Mouse (Mus musculus): ENCODE data around the gene Itk. TPM values are rescaled to one million over a fixed set of nuclear protein-coding genes. Genes with fewer than 3 reads are reported as not detected.
"Not testable (repeated sequence)": the region's sequence is repeated elsewhere in the genome, so short reads cannot be mapped to it uniquely, and the experiment has no call there.

Gene Itk
- polyA plus RNA-seq (2014; fragmentation: Nextera tagmentation; extraction: Ambion mirVana), result 0.05 TPM in 1 of 2 replicates, not detected in the other

DNA sequence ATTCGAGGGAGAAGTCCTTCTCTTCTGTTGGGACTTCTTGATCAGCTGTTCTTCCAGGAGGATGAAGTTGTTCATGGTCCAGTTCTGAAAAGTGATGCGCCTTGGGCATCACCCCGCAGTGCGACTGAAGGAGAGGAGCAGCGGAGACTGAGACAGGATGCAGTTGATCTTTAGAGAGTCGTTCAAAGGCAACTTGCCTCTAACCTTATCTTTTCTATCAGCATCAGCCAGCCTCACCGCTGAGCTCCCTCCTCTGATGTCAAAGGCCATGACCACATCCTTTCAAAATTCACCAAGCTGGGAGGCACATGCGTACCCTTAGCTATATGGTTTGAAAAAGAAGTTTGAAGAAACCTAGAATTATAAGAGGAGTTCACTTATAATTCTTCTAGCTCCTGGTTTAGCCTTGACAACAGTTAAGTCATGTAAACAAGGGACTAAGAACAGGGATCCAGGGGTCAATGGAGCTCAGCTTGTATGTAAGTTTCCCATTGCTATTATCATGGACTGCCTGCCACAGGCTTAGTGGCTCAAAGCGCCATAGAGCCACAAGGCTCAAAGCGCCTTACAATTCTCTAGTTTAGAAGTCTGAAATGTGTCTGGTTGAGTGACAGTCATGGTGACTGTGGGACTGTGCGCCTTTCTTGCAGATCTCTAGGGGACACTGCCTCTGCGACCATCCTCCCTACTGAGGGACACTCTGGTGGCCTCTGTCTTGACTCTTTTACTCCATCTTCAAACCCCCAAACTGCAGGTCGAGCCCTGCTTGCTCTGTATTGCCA, at the start of gene Itk:
Itk (minus strand) TSS at position 180 of the 782 bp plus-strand sequence.
- 86% methylated on average over 13 of the region's 13 CpGs for WGBS
- no peak within 1 kb of the TSS for H3K9ac ChIP-seq
- no peaks in the 10 kb centered on the region for H3K9me3 ChIP-seq (ENCODE audit: control insufficient read depth, low read length)
- H3K27ac ChIP-seq, result no peak within 1 kb of the TSS
- H3K4me1 ChIP-seq (replicated peaks; ENCODE audit: control insufficient read depth, insufficient read depth, low read length), result no peaks in the 10 kb centered on the region
- ATAC-seq (ENCODE audit: low FRiP score), result no peak
- H3K4me2 ChIP-seq (replicated peaks), result no peak within 1 kb of the TSS
- no peaks in the 10 kb centered on the region for H3K36me3 ChIP-seq (replicated peaks; ENCODE audit: control insufficient read depth, insufficient read depth)
- H3K27me3 ChIP-seq (ENCODE audit: control insufficient read depth, insufficient read depth, low read length), result no peaks in the 10 kb centered on the region
- DNase-seq (ENCODE audit: low spot score), result no peak
- no peak within 1 kb of the TSS for H3K4me3 ChIP-seq (replicated peaks; ENCODE audit: low read length)

DNA sequence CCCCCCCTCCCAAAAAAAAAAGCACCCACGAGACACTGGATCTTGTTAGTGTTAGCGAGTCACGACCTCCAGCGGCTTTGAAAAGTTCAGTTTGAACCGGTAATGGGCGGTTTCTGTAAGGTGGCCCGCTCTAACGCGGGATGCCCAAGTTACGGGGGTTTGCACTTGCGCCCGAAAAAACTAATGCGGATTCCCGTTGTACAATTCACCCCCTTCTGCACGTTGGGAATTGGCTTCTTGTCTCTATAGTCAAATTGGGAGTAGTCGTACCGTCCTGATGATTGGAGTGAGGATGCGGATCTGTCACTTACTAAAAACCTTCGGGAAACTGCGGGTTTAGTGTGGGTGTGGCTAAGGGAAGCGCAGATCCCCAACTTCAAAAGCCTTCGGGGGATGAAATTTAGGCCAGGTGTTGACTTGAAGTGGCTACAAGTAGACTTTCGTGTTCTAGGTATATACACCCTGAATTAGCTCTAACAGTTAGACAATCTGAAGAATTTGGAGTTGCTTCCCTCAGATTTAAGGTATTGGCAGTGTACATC, 48.2 kb upstream of the Itk start:
- Histone ChIP-seq H3K4me3 (replicated peaks; ENCODE audit: low read length) (peak overlapping the region; percentile 79), H3K9ac (peak overlapping the region; percentile 76), H3K36me3 (replicated peaks; ENCODE audit: control insufficient read depth, insufficient read depth) (peaks cover 27% of the 10 kb centered on the region), H3K9me3 (ENCODE audit: control insufficient read depth, low read length) (no peaks in the 10 kb centered on the region), H3K4me1 (replicated peaks; ENCODE audit: control insufficient read depth, insufficient read depth, low read length) (peaks cover 5% of the 10 kb centered on the region), H3K4me2 (replicated peaks) (peak overlapping the region; percentile 93), H3K27me3 (ENCODE audit: control insufficient read depth, insufficient read depth, low read length) (no peaks in the 10 kb centered on the region), H3K27ac (no peak overlapping the region)
- WGBS, result 2% methylated on average over 23 of the region's 23 CpGs
- DNase-seq (ENCODE audit: low spot score), result peak; percentile 49
- no peak for ATAC-seq (ENCODE audit: low FRiP score)

- Histone ChIP-seq H3K9me3 (ENCODE audit: control insufficient read depth, low read length) (no peaks in the 10 kb centered on the region), H3K27me3 (ENCODE audit: control insufficient read depth, insufficient read depth, low read length) (no peaks in the 10 kb centered on the region), H3K27ac (peak within 1 kb of the TSS; percentile 79), H3K9ac (peak within 1 kb of the TSS; percentile 76), H3K4me3 (replicated peaks; ENCODE audit: low read length) (peak within 1 kb of the TSS; percentile 79), H3K4me2 (replicated peaks) (peak within 1 kb of the TSS; percentile 93), H3K4me1 (replicated peaks; ENCODE audit: control insufficient read depth, insufficient read depth, low read length) (peaks cover 5% of the 10 kb centered on the region), H3K36me3 (replicated peaks; ENCODE audit: control insufficient read depth, insufficient read depth) (peaks cover 21% of the 10 kb centered on the region)
- peak; percentile 91 for DNase-seq (ENCODE audit: low spot score)
- peak; percentile 99 for ATAC-seq (ENCODE audit: low FRiP score)
- WGBS, result under 1% methylated on average over 58 of the region's 59 CpGs
Measured at GRCm38 (mm10) chr11:46436760-46437458, 47.6 kb upstream of the Itk start, which contains the start of gene Med7. Gene Med7, plus strand, starts transcription at chr11:46436925.

GRCm38 (mm10) chr11:46435363-46435762, 46.0 kb upstream of the Itk start:
- H3K27me3 ChIP-seq (ENCODE audit: control insufficient read depth, insufficient read depth, low read length), result no peaks in the 10 kb centered on the region
- ATAC-seq (ENCODE audit: low FRiP score) (no peak), DNase-seq (ENCODE audit: low spot score) (no peak)
- peaks cover 9% of the 10 kb centered on the region; the same call in 1 of the 2 replicates for H3K36me3 ChIP-seq (replicated peaks; ENCODE audit: control insufficient read depth, insufficient read depth)
- no peak overlapping the region for H3K9ac ChIP-seq
- no peaks in the 10 kb centered on the region for H3K9me3 ChIP-seq (ENCODE audit: control insufficient read depth, low read length)
- no peak overlapping the region for H3K27ac ChIP-seq
- H3K4me3 ChIP-seq (replicated peaks; ENCODE audit: low read length), result no peak overlapping the region
- H3K4me1 ChIP-seq (replicated peaks; ENCODE audit: control insufficient read depth, insufficient read depth, low read length), result peaks cover 5% of the 10 kb centered on the region
- no peak overlapping the region for H3K4me2 ChIP-seq (replicated peaks)

DNA sequence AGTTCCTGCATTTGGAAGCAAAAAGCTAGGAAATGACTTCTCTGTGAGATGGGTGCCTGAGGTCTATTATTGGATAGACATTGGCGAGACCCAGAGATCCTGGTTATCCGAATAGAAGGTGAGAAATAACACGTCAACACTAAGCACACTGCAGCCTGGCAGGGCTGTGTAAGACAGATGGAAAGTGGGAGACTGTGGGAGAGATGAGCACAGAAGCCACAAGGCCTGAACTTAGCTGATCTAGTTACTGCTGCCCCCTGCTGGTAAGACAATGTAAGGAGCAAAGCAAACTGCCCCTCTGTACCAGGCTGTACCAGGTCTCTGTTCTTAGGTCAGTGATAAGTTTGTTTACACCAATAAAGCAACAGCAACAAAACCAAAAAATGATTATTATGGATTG, 41.8 kb upstream of the Itk start:
- Histone ChIP-seq H3K27me3 (ENCODE audit: control insufficient read depth, insufficient read depth, low read length) (no peaks in the 10 kb centered on the region), H3K36me3 (replicated peaks; ENCODE audit: control insufficient read depth, insufficient read depth) (no peaks in the 10 kb centered on the region), H3K4me2 (replicated peaks) (no peak overlapping the region), H3K27ac (no peak overlapping the region; the same call in 1 of the 2 replicates), H3K9ac (no peak overlapping the region), H3K4me3 (replicated peaks; ENCODE audit: low read length) (no peak overlapping the region), H3K4me1 (replicated peaks; ENCODE audit: control insufficient read depth, insufficient read depth, low read length) (no peaks in the 10 kb centered on the region; the same call in 1 of the 2 replicates), H3K9me3 (ENCODE audit: control insufficient read depth, low read length) (no peaks in the 10 kb centered on the region)
- DNase-seq (ENCODE audit: low spot score) (peak; percentile 87), ATAC-seq (ENCODE audit: low FRiP score) (peak; percentile 91)
- 32% methylated on average over 3 of the region's 3 CpGs for WGBS

GRCm38 (mm10) chr11:46430123-46430522, 40.8 kb upstream of the Itk start:
- WGBS, result 97% methylated on average over 2 of the region's 2 CpGs
- Histone ChIP-seq H3K9me3 (ENCODE audit: control insufficient read depth, low read length) (no peaks in the 10 kb centered on the region), H3K4me2 (replicated peaks) (no peak overlapping the region), H3K27me3 (ENCODE audit: control insufficient read depth, insufficient read depth, low read length) (no peaks in the 10 kb centered on the region), H3K4me1 (replicated peaks; ENCODE audit: control insufficient read depth, insufficient read depth, low read length) (no peaks in the 10 kb centered on the region), H3K27ac (no peak overlapping the region), H3K4me3 (replicated peaks; ENCODE audit: low read length) (no peak overlapping the region), H3K36me3 (replicated peaks; ENCODE audit: control insufficient read depth, insufficient read depth) (no peaks in the 10 kb centered on the region), H3K9ac (no peak overlapping the region)
- DNase-seq (ENCODE audit: low spot score), result no peak
- no peak for ATAC-seq (ENCODE audit: low FRiP score)

DNA sequence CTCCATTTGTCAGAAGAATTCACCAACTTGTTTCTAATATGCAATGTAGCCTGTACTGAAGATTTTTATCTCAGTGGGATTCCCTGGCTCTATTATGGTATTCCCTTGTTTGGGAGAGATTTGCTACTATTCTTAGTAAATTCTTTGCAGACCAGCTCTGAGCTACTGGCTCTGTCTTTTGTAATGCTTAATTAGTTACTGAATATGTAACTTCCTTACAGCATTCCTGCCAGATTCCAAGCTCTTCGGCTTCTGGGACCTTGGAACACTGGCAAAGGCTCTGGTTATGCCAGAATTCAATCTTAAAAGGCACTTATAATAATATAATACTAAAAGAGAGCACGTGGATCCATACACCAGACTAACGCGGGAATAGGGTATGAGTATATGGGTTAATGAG, 38.8 kb upstream of the Itk start:
- not testable (repeated sequence) for H3K4me1 ChIP-seq (replicated peaks; ENCODE audit: control insufficient read depth, insufficient read depth, low read length); H3K9me3 ChIP-seq (ENCODE audit: control insufficient read depth, low read length); H3K27ac ChIP-seq; H3K4me3 ChIP-seq (replicated peaks; ENCODE audit: low read length); ATAC-seq (ENCODE audit: low FRiP score); H3K9ac ChIP-seq; H3K27me3 ChIP-seq (ENCODE audit: control insufficient read depth, insufficient read depth, low read length); DNase-seq (ENCODE audit: low spot score); H3K4me2 ChIP-seq (replicated peaks); H3K36me3 ChIP-seq (replicated peaks; ENCODE audit: control insufficient read depth, insufficient read depth)
- 37% methylated on average over 4 of the region's 4 CpGs for WGBS

- 85% methylated on average over 8 of the region's 8 CpGs for WGBS
- ATAC-seq (ENCODE audit: low FRiP score), result no peak
- Histone ChIP-seq H3K9ac (no peak overlapping the region), H3K4me3 (replicated peaks; ENCODE audit: low read length) (no peak overlapping the region), H3K4me2 (replicated peaks) (no peak overlapping the region), H3K27ac (no peak overlapping the region), H3K9me3 (ENCODE audit: control insufficient read depth, low read length) (no peaks in the 10 kb centered on the region), H3K27me3 (ENCODE audit: control insufficient read depth, insufficient read depth, low read length) (no peaks in the 10 kb centered on the region), H3K36me3 (replicated peaks; ENCODE audit: control insufficient read depth, insufficient read depth) (no peaks in the 10 kb centered on the region), H3K4me1 (replicated peaks; ENCODE audit: control insufficient read depth, insufficient read depth, low read length) (no peaks in the 10 kb centered on the region)
- DNase-seq (ENCODE audit: low spot score), result no peak
Measured at GRCm38 (mm10) chr11:46421086-46421888, 32.0 kb upstream of the Itk start.

- Histone ChIP-seq H3K36me3 (replicated peaks; ENCODE audit: control insufficient read depth, insufficient read depth) (no peaks in the 10 kb centered on the region), H3K27me3 (ENCODE audit: control insufficient read depth, insufficient read depth, low read length) (no peaks in the 10 kb centered on the region), H3K4me2 (replicated peaks) (no peak overlapping the region), H3K4me3 (replicated peaks; ENCODE audit: low read length) (no peak overlapping the region), H3K4me1 (replicated peaks; ENCODE audit: control insufficient read depth, insufficient read depth, low read length) (no peaks in the 10 kb centered on the region), H3K27ac (no peak overlapping the region), H3K9ac (no peak overlapping the region), H3K9me3 (ENCODE audit: control insufficient read depth, low read length) (no peaks in the 10 kb centered on the region)
- no peak for ATAC-seq (ENCODE audit: low FRiP score)
- no peak for DNase-seq (ENCODE audit: low spot score)
- 84% methylated on average over 5 of the region's 5 CpGs for WGBS
Measured at GRCm38 (mm10) chr11:46418860-46419259, 29.5 kb upstream of the Itk start.

Measured in hindbrain, embryonic 14.5 days (tissue).